Mouse (Mus musculus): Measurements from ENCODE around the gene Htr7. TPM values are rescaled to one million over a fixed set of nuclear protein-coding genes. Genes with fewer than 3 reads are reported as not detected.
A peak's percentile ranks its signal among the peaks of the same experiment; 100 is the strongest.

The Htr7 gene
- polyA plus RNA-seq (2016; fragmentation: Nextera tagmentation; extraction: Ambion mirVana), result 0.32 and 0.36 TPM in 2 replicates

DNA sequence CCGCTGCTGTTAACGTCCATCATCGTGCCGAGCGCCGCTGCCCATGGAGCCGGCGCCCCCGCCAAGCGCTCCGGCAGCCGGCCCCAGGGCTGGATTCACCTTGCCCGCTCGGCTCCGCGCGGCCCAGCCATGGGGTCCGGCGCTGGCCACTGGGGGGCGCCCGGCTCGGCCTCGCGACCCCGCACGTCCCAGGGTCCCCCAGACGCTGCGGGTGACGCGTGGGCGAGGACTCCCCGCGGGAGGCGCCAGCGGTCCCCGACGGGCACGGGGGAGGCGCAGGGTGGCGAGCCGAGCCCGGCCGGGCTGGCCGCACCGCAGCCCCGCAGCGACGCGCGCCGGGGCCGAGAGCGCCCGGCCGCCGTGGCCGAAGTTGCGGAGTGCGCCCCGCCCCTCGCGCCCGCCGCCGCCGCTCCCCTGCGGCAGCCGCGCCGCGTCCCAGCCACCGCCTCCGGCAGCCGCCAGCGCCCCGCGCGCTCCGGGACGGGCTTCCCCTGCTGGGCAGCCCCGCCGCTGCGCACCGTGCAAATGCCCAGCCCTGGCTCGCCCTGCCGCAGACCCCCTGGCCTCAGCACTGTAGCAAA, at the start of gene Htr7:
Gene Htr7 (minus strand): TSS at position 277 of the 581 bp plus-strand sequence.
- H3K27me3 ChIP-seq (ENCODE audit: low read depth, poor library complexity, severe bottlenecking), result peaks cover 54% of the 10 kb centered on the region
- H3K4me3 ChIP-seq, result peak within 1 kb of the TSS; percentile 68
- peak within 1 kb of the TSS; percentile 77 for H3K27ac ChIP-seq (replicated peaks)
- H3K4me1 ChIP-seq, result peaks cover 11% of the 10 kb centered on the region
- WGBS, result 5% methylated on average over 81 of the region's 86 CpGs
- no peaks in the 10 kb centered on the region for H3K36me3 ChIP-seq
- peak; percentile 74 for DNase-seq (ENCODE audit: low spot score)
- no peaks in the 10 kb centered on the region for H3K9me3 ChIP-seq (replicated peaks)

- Histone ChIP-seq H3K4me1 (no peaks in the 10 kb centered on the region), H3K9me3 (replicated peaks) (no peaks in the 10 kb centered on the region), H3K4me3 (no peak overlapping the region), H3K36me3 (peaks cover 58% of the 10 kb centered on the region), H3K27ac (replicated peaks) (no peak overlapping the region), H3K27me3 (ENCODE audit: low read depth, poor library complexity, severe bottlenecking) (no peaks in the 10 kb centered on the region)
- WGBS, result 87% methylated on average over 5 of the region's 5 CpGs
- no peak for DNase-seq (ENCODE audit: low spot score)
Observed at GRCm38 (mm10) chr19:36103909-36104308, 46.6 kb upstream of the Htr7 start.

- no peak for DNase-seq (ENCODE audit: low spot score)
- no peak overlapping the region for H3K4me3 ChIP-seq
- H3K4me1 ChIP-seq, result no peaks in the 10 kb centered on the region
- no peaks in the 10 kb centered on the region for H3K9me3 ChIP-seq (replicated peaks)
- no peak overlapping the region for H3K27ac ChIP-seq (replicated peaks)
- peaks cover 95% of the 10 kb centered on the region for H3K36me3 ChIP-seq
- H3K27me3 ChIP-seq (ENCODE audit: low read depth, poor library complexity, severe bottlenecking), result no peaks in the 10 kb centered on the region
- WGBS, result 94% methylated on average over 7 of the region's 7 CpGs
Observed at GRCm38 (mm10) chr19:36098916-36099315, 41.6 kb upstream of the Htr7 start.

DNA sequence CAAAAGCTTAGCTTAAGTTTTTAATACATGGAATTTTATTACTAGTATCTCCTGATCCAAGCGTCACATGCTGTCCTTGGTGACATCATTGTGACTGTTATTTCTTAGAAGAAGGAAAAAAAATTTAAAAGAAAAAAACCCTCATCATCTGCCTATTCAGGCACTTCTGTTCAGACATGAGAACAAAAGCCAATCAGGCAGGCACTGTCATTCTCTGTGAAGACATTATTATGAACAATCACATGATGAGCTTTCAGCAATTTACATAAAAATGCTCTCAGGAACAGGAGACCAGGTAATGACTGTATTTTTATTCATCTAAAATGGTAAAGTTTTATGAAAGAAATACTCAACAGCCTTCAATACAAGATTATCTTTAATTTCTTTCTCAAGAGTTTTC, 41.0 kb upstream of the Htr7 start:
- Histone ChIP-seq H3K9me3 (replicated peaks) (no peaks in the 10 kb centered on the region), H3K4me1 (no peaks in the 10 kb centered on the region), H3K36me3 (peaks cover 95% of the 10 kb centered on the region), H3K27ac (replicated peaks) (no peak overlapping the region), H3K4me3 (no peak overlapping the region), H3K27me3 (ENCODE audit: low read depth, poor library complexity, severe bottlenecking) (no peaks in the 10 kb centered on the region)
- 94% methylated on average over 1 of the region's 1 CpGs for WGBS
- no peak for DNase-seq (ENCODE audit: low spot score)

DNA sequence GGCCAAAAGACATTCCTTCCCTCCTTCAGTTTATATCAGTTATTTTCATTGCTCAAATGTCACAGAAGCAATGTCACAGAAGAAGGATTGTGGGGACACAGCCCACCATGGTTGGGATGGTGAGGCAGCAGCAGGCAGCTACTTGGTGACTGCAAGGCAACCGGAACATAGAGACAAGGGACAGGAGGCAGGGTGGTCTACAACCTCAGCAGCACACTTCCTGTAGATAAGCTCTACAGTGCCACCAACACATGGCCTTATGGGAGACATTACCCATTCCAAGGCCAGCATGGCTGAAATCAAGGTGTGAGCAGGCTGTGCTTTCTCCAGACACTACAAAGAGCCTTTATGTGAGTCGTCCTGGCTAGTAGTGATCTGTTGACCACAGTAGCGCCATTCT, 39.9 kb upstream of the Htr7 start:
- WGBS, result 96% methylated on average over 3 of the region's 3 CpGs

DNA sequence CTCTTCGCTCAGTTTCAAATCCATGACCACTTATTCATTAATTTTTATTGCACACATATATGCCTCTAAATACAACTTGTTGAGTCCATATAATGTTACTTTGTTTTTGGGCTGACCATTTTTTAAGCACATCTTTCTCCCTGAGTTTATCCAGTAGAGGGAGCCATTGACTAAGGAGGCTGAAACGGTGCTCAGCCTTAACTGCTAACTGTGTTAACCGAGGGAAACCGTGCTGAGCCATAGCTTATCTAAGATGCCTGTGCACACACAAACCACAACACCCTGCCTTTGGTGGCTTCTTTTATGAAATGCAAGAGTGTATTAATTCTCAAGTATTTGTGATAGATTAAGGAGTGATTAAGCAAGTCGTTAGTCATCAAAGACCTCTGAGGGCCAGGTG, 33.5 kb upstream of the Htr7 start:
- Histone ChIP-seq H3K4me3 (no peak overlapping the region), H3K9me3 (replicated peaks) (no peaks in the 10 kb centered on the region), H3K27me3 (ENCODE audit: low read depth, poor library complexity, severe bottlenecking) (no peaks in the 10 kb centered on the region), H3K27ac (replicated peaks) (no peak overlapping the region), H3K36me3 (peaks cover 82% of the 10 kb centered on the region), H3K4me1 (0 out of 2 replicates have a peak, but pooled peaks cover 3% of the 10 kb centered on the region)
- 54% methylated on average over 5 of the region's 5 CpGs for WGBS
- no peak for DNase-seq (ENCODE audit: low spot score)

More for the DNA sequence above, 39.9 kb upstream of the Htr7 start:
- Histone ChIP-seq H3K4me3 (no peak overlapping the region), H3K27me3 (ENCODE audit: low read depth, poor library complexity, severe bottlenecking) (no peaks in the 10 kb centered on the region), H3K36me3 (peaks cover 95% of the 10 kb centered on the region), H3K9me3 (replicated peaks) (no peaks in the 10 kb centered on the region), H3K4me1 (no peaks in the 10 kb centered on the region), H3K27ac (replicated peaks) (no peak overlapping the region)
- DNase-seq (ENCODE audit: low spot score), result no peak

DNA sequence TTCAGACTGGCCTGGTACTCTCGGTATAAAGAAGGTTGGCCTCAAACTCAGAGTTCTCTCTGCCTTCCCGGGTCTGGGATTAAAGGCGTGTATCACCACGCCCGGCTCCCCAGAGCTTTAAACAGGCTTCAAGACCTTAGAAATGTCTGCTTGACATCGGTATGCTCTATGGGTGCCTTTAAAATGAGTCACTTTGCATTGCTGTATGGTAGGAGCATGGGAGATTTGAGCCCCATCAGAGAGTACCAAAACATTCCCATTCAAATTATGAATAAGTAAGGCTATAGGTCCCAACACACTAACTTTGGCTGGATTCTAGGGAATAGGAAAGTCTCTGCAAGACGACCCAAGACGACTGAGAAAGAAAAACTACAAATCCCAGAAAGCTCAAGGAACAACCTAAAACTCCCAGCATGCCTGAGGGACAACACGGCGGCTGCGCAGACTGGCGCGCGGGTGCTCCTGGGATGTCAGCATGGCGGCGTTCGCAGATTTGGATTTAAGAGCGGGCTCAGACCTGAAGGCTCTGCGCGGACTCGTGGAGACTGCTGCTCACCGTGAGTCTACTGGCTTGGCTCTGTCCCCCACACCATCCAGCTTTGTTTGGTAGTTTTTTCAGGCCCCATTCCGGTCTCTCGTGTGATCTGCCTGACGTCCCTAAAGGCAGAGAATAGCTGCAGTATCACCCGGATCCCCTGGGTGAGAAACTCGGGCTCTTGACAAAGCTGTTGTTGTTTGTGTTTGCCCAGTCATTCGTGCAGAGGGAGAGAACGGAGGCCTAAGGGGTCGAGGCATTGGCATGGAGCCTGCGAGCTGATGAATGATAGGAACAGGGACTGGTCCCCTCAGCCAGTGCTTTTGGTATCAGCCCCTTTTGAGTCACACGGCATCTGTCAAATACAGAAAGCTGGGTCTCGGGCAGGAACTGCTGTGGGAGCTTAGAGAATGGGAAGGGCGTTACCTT, 26.2 kb upstream of the Htr7 start, which contains the start of gene Rpp30:
Gene Rpp30 (plus strand): TSS at position 455 of the 964 bp plus-strand sequence.
- peaks cover 12% of the 10 kb centered on the region for H3K4me1 ChIP-seq
- peaks cover 16% of the 10 kb centered on the region for H3K36me3 ChIP-seq
- peak; percentile 88 for DNase-seq (ENCODE audit: low spot score)
- H3K4me3 ChIP-seq, result peak within 1 kb of the TSS; percentile 85
- 2% methylated on average over 34 of the region's 34 CpGs for WGBS
- H3K9me3 ChIP-seq (replicated peaks), result no peaks in the 10 kb centered on the region
- peak within 1 kb of the TSS; percentile 86 for H3K27ac ChIP-seq (replicated peaks)
- no peaks in the 10 kb centered on the region for H3K27me3 ChIP-seq (ENCODE audit: low read depth, poor library complexity, severe bottlenecking)

DNA sequence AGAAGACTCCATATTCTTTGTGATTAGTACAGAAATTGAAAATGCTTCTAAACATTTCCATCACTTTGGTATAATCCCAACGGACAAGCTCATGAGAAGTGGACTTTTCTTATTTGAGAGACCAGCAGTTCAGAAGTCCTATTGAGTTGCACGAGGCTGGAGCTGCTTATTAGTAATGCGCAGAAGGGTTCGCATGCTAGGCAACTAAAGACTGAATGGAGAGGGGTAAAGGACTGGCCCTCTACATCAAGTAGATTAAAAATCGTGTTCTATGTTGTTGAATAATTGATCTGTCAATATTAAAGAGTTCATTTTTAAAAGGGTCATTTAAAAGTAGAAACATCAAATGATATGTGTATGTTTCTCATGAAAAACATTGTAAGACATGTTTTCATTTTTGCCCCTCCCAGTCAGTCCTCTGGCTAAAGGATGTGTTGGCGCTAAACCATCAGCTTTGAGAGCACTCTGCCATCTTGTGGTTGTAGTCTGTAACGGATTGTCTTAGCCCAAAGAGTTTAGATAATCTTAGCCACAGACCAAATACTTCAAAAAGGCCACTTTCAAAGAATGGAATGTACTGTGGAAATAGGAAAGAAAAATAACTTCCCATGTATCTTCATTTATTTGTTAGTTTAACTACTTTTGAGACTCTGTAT, 25.4 kb upstream of the Htr7 start:
- Histone ChIP-seq H3K27me3 (ENCODE audit: low read depth, poor library complexity, severe bottlenecking) (no peaks in the 10 kb centered on the region), H3K4me3 (peak overlapping the region; percentile 85), H3K4me1 (peaks cover 12% of the 10 kb centered on the region), H3K36me3 (peaks cover 8% of the 10 kb centered on the region; the same call in 1 of the 2 replicates), H3K9me3 (replicated peaks) (no peaks in the 10 kb centered on the region), H3K27ac (replicated peaks) (peak overlapping the region; percentile 86)
- 46% methylated on average over 7 of the region's 7 CpGs for WGBS
- DNase-seq (ENCODE audit: low spot score), result peak; percentile 33

- H3K4me3 ChIP-seq, result no peak overlapping the region
- no peak overlapping the region for H3K27ac ChIP-seq (replicated peaks)
- no peak for DNase-seq (ENCODE audit: low spot score)
- 84% methylated on average over 2 of the region's 2 CpGs for WGBS
- peaks cover 21% of the 10 kb centered on the region for H3K27me3 ChIP-seq (ENCODE audit: low read depth, poor library complexity, severe bottlenecking)
- H3K4me1 ChIP-seq, result peaks cover 3% of the 10 kb centered on the region; the same call in 1 of the 2 replicates
- H3K9me3 ChIP-seq (replicated peaks), result no peaks in the 10 kb centered on the region
- H3K36me3 ChIP-seq, result no peaks in the 10 kb centered on the region
Observed at GRCm38 (mm10) chr19:36062801-36063529, 5.7 kb upstream of the Htr7 start.

DNA sequence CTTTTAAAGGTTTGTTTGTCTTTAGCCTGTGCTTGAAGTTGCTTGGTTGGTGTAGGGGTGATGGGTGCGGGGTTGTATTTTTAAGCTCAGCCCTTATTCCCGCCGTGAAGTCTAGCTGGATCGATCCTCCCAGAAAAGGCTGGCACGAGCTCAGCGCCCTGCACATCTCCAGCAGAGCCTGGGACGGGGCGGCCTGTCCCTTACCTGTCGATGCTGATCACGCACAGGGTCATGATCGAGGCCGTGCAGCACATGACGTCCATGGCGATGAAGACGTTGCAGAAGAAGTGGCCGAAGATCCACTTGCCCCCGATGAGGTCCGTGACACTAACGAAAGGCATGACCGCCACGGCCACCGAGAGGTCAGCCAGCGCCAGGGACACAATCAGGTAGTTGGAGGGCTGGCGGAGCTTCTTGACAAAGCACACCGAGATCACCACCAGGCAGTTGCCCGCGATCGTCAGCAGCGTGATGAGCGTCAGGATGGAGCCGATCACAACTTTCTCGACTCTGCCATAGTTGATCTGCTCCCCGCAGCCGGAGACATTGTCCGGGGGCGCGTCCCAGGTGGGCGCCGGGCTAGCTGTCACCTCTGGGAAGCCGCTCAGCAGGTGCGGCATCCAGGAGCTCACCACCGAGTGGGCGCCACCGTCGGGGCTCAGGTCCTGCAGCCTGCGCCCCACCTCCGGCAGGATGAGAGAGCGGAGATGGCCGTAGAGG, 645 bp downstream of the Htr7 start:
- WGBS, result 10% methylated on average over 49 of the region's 49 CpGs
- Histone ChIP-seq H3K27me3 (ENCODE audit: low read depth, poor library complexity, severe bottlenecking) (peaks cover 54% of the 10 kb centered on the region), H3K27ac (replicated peaks) (peak overlapping the region; percentile 77; the same call in 1 of the 2 replicates), H3K4me3 (peak overlapping the region; percentile 68), H3K36me3 (no peaks in the 10 kb centered on the region), H3K9me3 (replicated peaks) (no peaks in the 10 kb centered on the region), H3K4me1 (peaks cover 11% of the 10 kb centered on the region)
- DNase-seq (ENCODE audit: low spot score), result no peak

- no peaks in the 10 kb centered on the region for H3K36me3 ChIP-seq
- H3K4me3 ChIP-seq, result no peak overlapping the region
- no peak overlapping the region for H3K27ac ChIP-seq (replicated peaks)
- no peaks in the 10 kb centered on the region for H3K4me1 ChIP-seq
- DNase-seq (ENCODE audit: low spot score), result no peak
- H3K27me3 ChIP-seq (ENCODE audit: low read depth, poor library complexity, severe bottlenecking), result no peaks in the 10 kb centered on the region
- 90% methylated on average over 7 of the region's 7 CpGs for WGBS
- no peaks in the 10 kb centered on the region for H3K9me3 ChIP-seq (replicated peaks)
Observed at GRCm38 (mm10) chr19:36046046-36046445, 11.3 kb downstream of the Htr7 start.
